Mouse (Mus musculus) heart, adult 2 months (tissue): ENCODE data around the gene Dis3l2. TPM values are rescaled to one million over a fixed set of nuclear protein-coding genes. Genes with fewer than 3 reads are reported as not detected.

ENCODE experiments used
- DNase-seq, 2 experiments: peaks; one replicate each; pipeline ENCODE4 v3.0.0; 2021
- H3K27ac ChIP-seq: fragments of 200-600 bp; 2 replicates; pipeline ENCODE4 v1.8.1; 2022
- H3K27me3 ChIP-seq: fragments of 200-500 bp; 2 replicates; pipeline ENCODE4 v1.6.1; 2012; ENCODE audit warnings: mild to moderate bottlenecking, low read length, inconsistent platforms, mixed read lengths; ENCODE audit not compliant: control insufficient read depth, insufficient read depth
- H3K36me3 ChIP-seq: fragments of 200-500 bp; 2 replicates; pipeline ENCODE4 v1.6.1; 2012; ENCODE audit warnings: low read length, inconsistent platforms; ENCODE audit not compliant: control insufficient read depth, insufficient read depth
- H3K4me1 ChIP-seq: fragments of 200-500 bp; 2 replicates; pipeline ENCODE4 v1.6.1; 2011; ENCODE audit warnings: low read length; ENCODE audit not compliant: control insufficient read depth, insufficient read depth
- H3K4me3 ChIP-seq: fragments of 200-600 bp; 2 replicates; pipeline ENCODE4 v1.8.1; 2022
- H3K79me2 ChIP-seq: fragments of 200-500 bp; replicated peaks from 2 replicates; pipeline ENCODE4 v1.6.1; 2012; ENCODE audit warnings: mild to moderate bottlenecking, inconsistent platforms, low read length, moderate library complexity, mixed read lengths; ENCODE audit not compliant: control insufficient read depth, insufficient read depth
- H3K9ac ChIP-seq: fragments of 200-500 bp; 2 replicates; pipeline ENCODE4 v1.6.1; 2012; ENCODE audit warnings: low read depth, mild to moderate bottlenecking, control low read depth, inconsistent platforms, low read length, mixed read lengths
- CTCF ChIP-seq: fragments of 200-600 bp; IDR thresholded peaks from 2 replicates; pipeline ENCODE4 v1.8.1; 2022; ENCODE audit warnings: antibody characterized with exemption, mild to moderate bottlenecking, moderate library complexity
- EP300 ChIP-seq: fragments of 200-500 bp; IDR thresholded peaks from 2 replicates; pipeline ENCODE4 v1.6.1; 2011; ENCODE audit warnings: low read depth, low read length, control low read depth; ENCODE audit not compliant: insufficient read depth
- POLR2A ChIP-seq: fragments of 200-500 bp; IDR thresholded peaks from 2 replicates; pipeline ENCODE4 v1.6.1; 2011; ENCODE audit warnings: mild to moderate bottlenecking, low read depth, low read length, control low read depth; ENCODE audit not compliant: insufficient read depth
- WGBS: fragments of 180-500 bp; shearing (Covaris S2); methylation state at CpG from one replicate; pipeline ENCODE4 v1.1.7; 2018; 5-methylcytosine and 5-hydroxymethylcytosine counted together
- intact Hi-C: fragments of 180-260 bp; cut with DNase I; formaldehyde crosslinking; loops from one replicate; pipeline ENCODE4 v1.15.1; 2025
- polyA plus RNA-seq: library from polyadenylated mRNA; depleted of rRNA; stranded (reverse); fragments of >200 nt; gene quantifications from 2 replicates; pipeline ENCODE4 v1.2.3, GENCODE M21; 2012
- total RNA-seq, 2 experiments: library from RNA; stranded (reverse); gene quantifications; 2 replicates each; pipeline ENCODE4 v1.2.3; 2021

Gene Dis3l2
- total and polyA plus RNA-seq, 3 experiments = 7.8 to 10.2 (median 9.0) TPM

DNA sequence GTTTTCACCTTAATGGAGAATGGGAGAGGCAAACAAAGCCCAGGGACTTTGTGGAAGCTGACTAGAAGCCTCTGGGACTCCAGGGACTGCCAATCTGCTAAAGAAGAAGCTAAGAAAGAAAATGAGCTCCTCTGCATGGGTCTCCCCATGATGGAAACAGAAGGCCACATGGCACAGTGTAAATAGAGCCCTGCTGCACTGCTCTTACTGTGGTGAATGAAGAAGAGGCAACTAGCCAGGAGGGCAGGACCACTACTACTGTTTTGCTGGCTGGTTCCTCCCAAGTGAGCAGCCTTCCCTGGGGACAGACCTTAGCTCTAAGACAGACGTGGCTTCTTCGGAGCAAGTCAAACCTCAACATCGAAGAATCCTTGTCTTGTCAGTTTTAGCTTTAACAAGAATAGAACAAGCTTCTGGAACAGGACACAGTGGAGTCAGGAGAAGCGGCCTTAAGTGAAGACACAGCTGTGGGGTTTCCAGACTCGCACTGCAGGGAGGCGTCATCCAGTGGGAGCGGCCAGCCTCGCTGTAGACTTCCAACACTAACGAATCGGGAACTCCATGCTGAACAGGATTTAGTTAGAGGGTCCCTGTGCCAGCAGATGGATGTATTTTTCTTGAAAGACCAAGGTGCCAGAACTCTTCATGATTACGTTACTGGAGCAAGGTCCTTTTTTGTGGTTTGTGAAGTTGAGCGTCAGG is 307.2 kb downstream of the Dis3l2 start:
- Histone ChIP-seq H3K9ac (no peak overlapping the region), H3K4me1 (peaks cover 2% of the 10 kb centered on the region), H3K79me2 (no peaks in the 10 kb centered on the region), H3K36me3 (no peaks in the 10 kb centered on the region), H3K4me3 (no peak overlapping the region), H3K27me3 (no peaks in the 10 kb centered on the region), H3K27ac (no peak overlapping the region)
- 70% methylated on average over 12 of the region's 12 CpGs for WGBS
- intact Hi-C loops = no loop called here
- TF ChIP-seq CTCF = no peak
- TF ChIP-seq EP300 = no peak
- TF ChIP-seq POLR2A = no peak
- DNase-seq = peak; percentile 36 to 47

GRCm38 (mm10) chr1:87011718-87012117 is 308.1 kb downstream of the Dis3l2 start:
- intact Hi-C loops = no loop called here
- no peaks in the 10 kb centered on the region for H3K79me2 ChIP-seq
- H3K4me3 ChIP-seq = no peak overlapping the region
- TF ChIP-seq CTCF = no peak
- no peaks in the 10 kb centered on the region for H3K36me3 ChIP-seq
- 78% methylated on average over 3 of the region's 3 CpGs for WGBS
- no peak for DNase-seq
- no peaks in the 10 kb centered on the region for H3K27me3 ChIP-seq
- no peak overlapping the region for H3K27ac ChIP-seq
- no peak overlapping the region for H3K9ac ChIP-seq
- peaks cover 2% of the 10 kb centered on the region for H3K4me1 ChIP-seq

DNA sequence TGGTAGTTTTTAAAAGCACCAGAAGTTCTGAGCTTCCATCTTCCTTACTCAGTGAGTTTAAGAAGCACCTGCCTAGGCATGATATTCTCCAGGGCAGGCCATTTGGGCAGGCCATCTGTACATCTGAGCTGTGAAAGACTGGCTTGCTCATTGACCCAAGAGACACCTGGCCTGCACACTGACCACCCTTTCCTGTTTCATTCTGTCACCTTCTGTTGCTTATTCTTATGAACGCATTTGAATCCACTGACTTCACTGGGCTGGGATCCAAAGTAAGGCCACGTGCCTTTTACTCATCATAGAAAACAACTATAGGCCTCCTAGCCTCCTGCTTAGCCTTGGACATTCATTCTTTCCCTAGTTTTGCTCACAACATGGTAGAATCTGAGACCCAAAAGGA is 309.0 kb downstream of the Dis3l2 start:
- H3K27me3 ChIP-seq = no peaks in the 10 kb centered on the region
- no peak overlapping the region for H3K4me3 ChIP-seq
- no peak for TF ChIP-seq EP300
- no peak for TF ChIP-seq POLR2A
- TF ChIP-seq CTCF = no peak
- no peak overlapping the region for H3K27ac ChIP-seq
- no peak for DNase-seq
- H3K4me1 ChIP-seq = peaks cover 2% of the 10 kb centered on the region
- H3K9ac ChIP-seq = no peak overlapping the region
- intact Hi-C loops = no loop called here
- 85% methylated on average over 2 of the region's 2 CpGs for WGBS
- H3K36me3 ChIP-seq = no peaks in the 10 kb centered on the region
- H3K79me2 ChIP-seq = no peaks in the 10 kb centered on the region

- no peak for DNase-seq
- H3K4me1 ChIP-seq = no peaks in the 10 kb centered on the region
- 93% methylated on average over 5 of the region's 5 CpGs for WGBS
- TF ChIP-seq CTCF (no peak), EP300 (no peak), POLR2A (no peak)
- intact Hi-C loops = no loop called here
- no peaks in the 10 kb centered on the region for H3K36me3 ChIP-seq
- H3K79me2 ChIP-seq = no peaks in the 10 kb centered on the region
- H3K27ac ChIP-seq = no peak overlapping the region
- no peaks in the 10 kb centered on the region for H3K27me3 ChIP-seq
- no peak overlapping the region for H3K4me3 ChIP-seq
- H3K9ac ChIP-seq = no peak overlapping the region
Observed at GRCm38 (mm10) chr1:87020714-87021113, 317.1 kb downstream of the Dis3l2 start.

DNA sequence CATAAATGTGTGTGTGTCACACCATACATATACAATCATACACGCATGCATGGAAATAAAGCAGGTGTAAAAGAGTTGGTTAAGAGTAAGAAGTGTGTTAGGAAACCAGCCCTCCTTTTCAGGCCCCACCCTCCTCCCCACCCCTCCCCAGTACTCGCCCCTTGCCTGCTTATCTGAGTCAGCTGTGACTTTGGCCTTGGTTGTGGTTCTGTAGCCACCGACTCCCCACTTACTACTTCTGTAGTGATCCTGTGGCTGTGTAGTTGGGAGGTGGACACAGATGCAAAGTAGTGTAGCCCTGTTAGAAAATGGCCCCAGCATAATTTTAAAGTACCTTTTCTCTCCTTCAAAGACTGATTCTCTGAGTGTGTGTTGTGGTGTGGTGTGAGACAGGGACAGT is 318.0 kb downstream of the Dis3l2 start:
- TF ChIP-seq POLR2A = no peak
- no peak for TF ChIP-seq CTCF
- no peak for TF ChIP-seq EP300

GRCm38 (mm10) chr1:87023291-87024170 is 319.9 kb downstream of the Dis3l2 start:
- TF ChIP-seq EP300 = no peak
- no peak for TF ChIP-seq CTCF
- no peak for TF ChIP-seq POLR2A
- intact Hi-C loops = no loop called here
- Histone ChIP-seq H3K27me3 (no peaks in the 10 kb centered on the region), H3K4me3 (no peak overlapping the region), H3K36me3 (no peaks in the 10 kb centered on the region), H3K27ac (no peak overlapping the region), H3K4me1 (no peaks in the 10 kb centered on the region), H3K9ac (no peak overlapping the region), H3K79me2 (no peaks in the 10 kb centered on the region)
- no peak for DNase-seq
- WGBS = 79% methylated on average over 6 of the region's 6 CpGs

More for the DNA sequence above, 318.0 kb downstream of the Dis3l2 start:
- Histone ChIP-seq H3K79me2 (no peaks in the 10 kb centered on the region), H3K27ac (no peak overlapping the region), H3K27me3 (no peaks in the 10 kb centered on the region), H3K4me3 (no peak overlapping the region), H3K4me1 (no peaks in the 10 kb centered on the region), H3K36me3 (no peaks in the 10 kb centered on the region), H3K9ac (no peak overlapping the region)
- 88% methylated on average over 3 of the region's 3 CpGs for WGBS
- intact Hi-C loops = no loop called here
- no peak for DNase-seq
